Mouse (Mus musculus): ENCODE data around the gene Exosc3.

Exosc3 gene

DNA sequence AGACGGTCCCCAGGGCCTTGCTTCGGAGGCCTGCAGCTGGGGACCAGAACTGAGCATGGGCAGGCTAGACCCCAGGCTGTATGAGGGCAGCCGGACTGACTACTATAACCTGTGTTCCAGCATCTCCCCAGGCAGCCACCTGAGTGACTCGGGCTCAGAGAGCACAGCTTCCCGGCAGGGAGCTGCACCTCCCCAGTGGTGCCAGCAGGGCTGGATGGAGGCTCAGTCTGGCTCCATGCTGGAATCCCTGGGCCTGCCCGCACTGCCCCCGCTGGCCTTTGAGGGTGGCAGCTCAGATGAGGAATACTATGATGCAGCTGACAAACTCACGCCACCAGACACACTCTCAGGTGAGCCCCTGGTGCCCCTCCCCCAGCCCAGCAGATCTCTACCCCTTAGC is 63.2 kb downstream of the Exosc3 start:
- no peak for DNase-seq

DNA sequence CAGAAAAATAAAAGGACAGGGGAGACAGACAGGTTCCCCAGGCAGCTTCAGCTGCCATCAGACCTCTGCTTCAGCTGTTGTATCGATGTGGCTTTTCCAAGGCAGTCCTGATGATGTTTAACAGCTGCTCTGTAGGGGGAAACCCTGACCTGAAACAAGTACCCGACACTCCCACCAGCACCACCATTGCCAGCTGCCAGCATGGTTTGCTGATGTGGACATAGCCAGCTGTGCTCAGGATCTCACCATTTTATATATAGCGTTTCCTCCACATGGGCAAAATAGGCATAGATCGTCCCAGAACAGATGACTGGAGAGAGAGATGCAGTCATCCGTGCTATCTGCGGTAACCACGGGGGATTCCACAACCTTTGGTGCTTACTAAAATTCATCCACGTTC is 66.8 kb downstream of the Exosc3 start:
- DNase-seq, result no peak

DNA sequence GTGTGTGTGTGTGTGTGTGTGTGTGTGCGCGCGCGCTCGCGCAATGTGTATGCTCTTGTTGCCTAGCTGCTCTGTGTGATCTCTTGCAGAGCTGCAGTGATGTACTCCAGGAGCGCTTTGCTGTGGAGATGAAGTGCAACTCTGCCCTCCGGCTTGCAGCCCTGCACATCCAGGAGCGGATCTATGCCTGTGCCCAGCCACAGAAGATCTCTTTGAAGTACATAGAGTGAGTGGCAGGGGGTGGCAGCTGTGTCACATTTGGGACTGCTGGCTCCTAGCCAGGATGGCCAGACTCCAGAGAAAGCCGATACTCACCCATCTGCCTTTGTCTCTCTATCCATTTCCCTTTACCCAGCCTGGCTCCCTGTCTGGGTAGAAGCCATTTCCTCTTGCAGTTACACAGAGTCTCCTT is 71.5 kb downstream of the Exosc3 start:
- DNase-seq, result peak; percentile 67

DNA sequence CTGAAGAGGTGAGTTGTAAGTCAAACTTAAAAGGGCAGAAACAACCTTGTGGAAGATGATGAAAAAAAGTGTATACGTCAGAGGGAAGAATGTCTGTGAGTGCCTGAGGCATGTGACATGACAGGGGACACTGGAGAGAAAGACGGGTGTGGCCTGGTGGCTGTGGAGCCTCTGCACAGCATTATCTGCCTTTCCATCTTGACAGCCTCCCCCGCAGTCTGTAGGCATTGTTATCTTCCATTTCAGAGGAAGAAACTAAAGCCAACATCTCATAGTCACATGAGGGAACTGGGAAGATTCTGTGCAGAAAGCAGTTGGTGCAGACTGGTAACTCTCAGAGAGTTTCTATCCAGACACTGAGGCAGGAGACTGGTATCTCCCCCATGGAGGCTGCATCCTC is 74.6 kb downstream of the Exosc3 start:
- DNase-seq, result no peak
